Mouse (Mus musculus): ENCODE data around the gene Evi2b.

Gene Evi2b

DNA sequence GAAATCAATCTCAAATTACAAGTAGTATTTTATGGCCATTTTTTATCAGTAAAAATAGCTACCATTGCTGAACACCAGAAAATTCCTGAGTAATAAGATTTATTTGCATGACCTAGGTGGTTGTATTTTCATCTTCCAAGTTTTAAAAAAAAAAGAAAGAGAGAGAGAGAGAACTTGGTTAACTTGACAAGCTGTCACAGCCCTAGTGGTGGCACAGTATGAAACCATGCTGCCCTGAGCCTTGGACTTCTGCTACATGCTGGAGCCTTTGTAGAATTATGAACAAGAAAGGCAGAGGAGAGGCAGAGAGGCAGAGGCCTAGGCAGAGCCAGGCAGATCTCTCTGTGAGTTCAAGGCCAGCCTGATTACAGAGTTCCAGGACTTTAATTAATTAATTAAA, 1.6 kb downstream of the Evi2b start:
- in situ Hi-C loops (cut with MseI, MboI) = no loop called here

DNA sequence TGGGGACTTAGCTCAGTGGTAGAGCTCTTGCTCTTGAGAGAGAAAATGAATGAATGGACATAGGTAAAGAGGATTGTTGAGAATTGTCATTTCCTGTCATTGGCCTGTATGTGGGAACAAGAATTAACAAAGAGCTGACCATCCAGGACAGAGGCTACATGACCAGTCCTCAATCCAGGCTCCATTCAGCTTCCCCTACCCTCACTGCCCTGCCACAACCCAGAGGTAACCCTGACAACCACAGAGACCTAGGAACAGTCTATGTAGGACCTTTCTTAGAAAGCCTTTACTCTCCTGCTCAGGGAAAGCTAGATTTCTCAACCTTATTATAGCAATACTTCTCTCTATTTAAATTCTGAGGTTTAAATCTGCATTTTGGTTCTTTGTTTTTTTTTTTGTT, 2.8 kb downstream of the Evi2b start:
- in situ Hi-C loops (cut with MseI, MboI) = no loop called here

DNA sequence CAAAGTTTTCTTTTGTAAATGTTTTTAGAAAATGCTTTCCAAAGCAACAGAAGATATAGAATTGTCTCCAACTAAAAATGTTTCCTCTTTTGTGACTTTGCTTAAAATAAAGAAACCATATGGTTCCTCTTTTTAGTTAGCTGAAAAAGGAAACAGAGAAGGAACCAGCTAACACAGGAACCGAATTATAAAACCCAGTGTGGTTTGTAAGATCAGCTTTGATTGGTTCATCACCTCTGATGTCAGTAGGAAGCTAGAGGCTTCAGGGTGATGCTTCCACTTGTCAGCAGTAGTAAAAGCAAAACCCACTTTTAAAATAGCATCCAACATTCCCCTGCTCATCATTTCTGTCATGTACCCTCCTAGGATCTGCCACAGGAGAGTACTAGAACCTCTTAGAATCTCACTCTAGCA, 3.7 kb downstream of the Evi2b start:
- in situ Hi-C loops (cut with MseI, MboI) = no loop called here

- in situ Hi-C loops (cut with MseI, MboI) = no loop called here
Measured at GRCm38 (mm10) chr11:79519299-79519698, 4.3 kb downstream of the Evi2b start.

DNA sequence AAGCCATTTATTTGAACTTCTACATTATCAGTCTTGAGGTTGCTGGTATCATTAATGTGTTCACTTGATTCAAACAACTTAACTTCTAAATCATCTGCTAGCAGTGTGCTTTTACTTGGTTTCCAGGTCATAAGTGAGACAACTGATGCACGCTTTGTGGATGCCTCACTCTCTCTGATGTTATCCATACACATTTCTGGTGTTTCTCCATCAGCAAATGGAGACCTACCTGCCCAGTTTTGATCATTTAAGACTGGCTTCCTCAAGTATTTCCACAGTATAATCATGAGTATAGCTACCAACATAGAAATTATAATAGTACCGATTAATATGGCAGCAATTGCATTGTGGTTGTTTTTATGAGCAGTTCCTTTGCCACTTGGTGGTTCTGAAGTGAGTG, 7.8 kb downstream of the Evi2b start:
- in situ Hi-C loops (cut with MseI, MboI) = no loop called here

- in situ Hi-C loops (cut with MseI, MboI) = no loop called here
Measured at GRCm38 (mm10) chr11:79515331-79515730, 8.2 kb downstream of the Evi2b start.

DNA sequence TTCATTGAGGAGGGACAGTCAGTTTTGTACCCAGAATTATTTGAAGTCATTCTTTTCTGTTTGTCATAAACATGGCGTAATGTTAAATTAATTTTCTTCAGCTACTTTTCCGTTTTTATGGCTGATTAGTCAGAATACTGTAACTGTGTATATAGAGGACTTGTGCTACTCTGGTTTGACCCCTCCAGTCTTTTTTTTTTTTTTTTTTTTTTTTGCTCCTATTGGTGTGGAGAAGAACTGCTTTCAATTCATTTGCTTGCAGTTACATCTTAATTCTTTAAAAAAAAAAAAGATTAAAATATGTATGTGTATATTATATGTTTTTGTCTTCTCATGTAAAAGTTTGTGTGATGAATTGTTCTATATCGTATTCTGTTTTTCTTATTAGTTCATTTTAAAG, 11.6 kb downstream of the Evi2b start:
- in situ Hi-C loops (cut with MseI, MboI) = no loop called here

GRCm38 (mm10) chr11:79504506-79504905, 19.1 kb downstream of the Evi2b start:
- in situ Hi-C loops (cut with MseI, MboI) = no loop called here

- in situ Hi-C loops (cut with MseI, MboI) = no loop called here
Measured at GRCm38 (mm10) chr11:79503845-79504244, 19.7 kb downstream of the Evi2b start, which contains the start of gene Omg. Gene Omg, minus strand, starts transcription at chr11:79504084.

GRCm38 (mm10) chr11:79502917-79503316, 20.6 kb downstream of the Evi2b start:
- in situ Hi-C loops (cut with MseI, MboI) = no loop called here

DNA sequence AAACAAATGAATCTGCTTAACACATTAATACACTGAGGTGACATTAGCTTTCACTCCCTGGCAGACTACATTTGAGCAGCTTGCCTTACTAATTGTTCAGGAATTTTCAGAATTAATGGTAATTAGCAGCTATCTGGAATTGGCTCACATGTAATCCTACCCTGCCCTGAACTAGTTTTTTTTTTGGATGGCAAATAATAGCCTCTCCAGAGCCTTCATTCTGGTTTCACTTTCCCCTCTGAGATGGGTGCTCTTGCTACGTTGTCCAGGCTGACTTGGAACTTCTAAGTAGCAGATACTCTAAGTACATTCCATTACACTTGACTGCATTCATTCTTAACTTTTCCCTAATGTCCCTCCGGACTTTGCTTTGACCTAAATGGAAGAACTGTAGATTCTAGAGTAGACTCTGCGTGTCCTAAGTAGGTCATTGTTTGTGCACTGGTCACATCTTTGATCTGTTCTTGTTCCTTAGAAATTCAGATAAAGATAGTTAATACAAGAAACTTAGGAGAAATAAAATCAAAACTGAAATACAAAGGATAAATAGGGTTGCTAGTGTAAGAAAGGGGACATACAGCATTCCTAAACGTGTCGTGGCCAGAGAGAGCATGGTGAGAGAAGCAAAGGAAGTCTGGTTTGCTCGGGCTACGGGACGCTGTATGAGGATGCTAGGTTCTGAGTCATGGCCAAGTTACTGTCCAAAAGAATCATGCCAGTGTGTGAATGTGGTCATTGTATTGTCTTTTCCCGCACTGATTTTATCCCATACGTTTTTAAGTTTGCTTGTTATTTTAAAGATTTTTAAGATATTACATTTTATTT, 28.4 kb downstream of the Evi2b start:
- in situ Hi-C loops (cut with MseI, MboI) = no loop called here

GRCm38 (mm10) chr11:79484721-79485120, 38.8 kb downstream of the Evi2b start:
- in situ Hi-C loops (cut with MseI, MboI) = no loop called here

GRCm38 (mm10) chr11:79483876-79484528, 39.6 kb downstream of the Evi2b start:
- in situ Hi-C loops (cut with MseI, MboI) = no loop called here

- in situ Hi-C loops (cut with MseI, MboI) = no loop called here
Measured at GRCm38 (mm10) chr11:79483392-79483791, 40.2 kb downstream of the Evi2b start.

- in situ Hi-C loops (cut with MseI, MboI) = no loop called here
Measured at GRCm38 (mm10) chr11:79468097-79468496, 55.5 kb downstream of the Evi2b start.
